Mouse (Mus musculus) gonadal fat pad, adult 2 months (tissue): Measurements from ENCODE around the gene 4932414N04Rik. TPM values are rescaled to one million over a fixed set of nuclear protein-coding genes. Genes with fewer than 3 reads are reported as not detected.
A peak's percentile ranks its signal among the peaks of the same experiment; 100 is the strongest.
"Not testable (repeated sequence)": the region's sequence is repeated elsewhere in the genome, so short reads cannot be mapped to it uniquely, and the experiment has no call there.

Source experiments
- DNase-seq: peaks from one replicate; pipeline ENCODE4 v3.0.0-alpha.2; 2012; ENCODE audit warnings: low read depth
- polyA plus RNA-seq: library from polyadenylated mRNA; depleted of rRNA; stranded (reverse); fragments of >200 nt; gene quantifications from 2 replicates; pipeline ENCODE4 v1.2.3, GENCODE M21; 2012; rRNA removed

The 4932414N04Rik gene
- polyA plus RNA-seq = 0.05 and 0.06 TPM in 2 replicates

- not testable (repeated sequence) for DNase-seq
These were observed at the start of gene 4932414N04Rik for GRCm38 (mm10) chr2:68656186-68656585. TSS of gene 4932414N04Rik (plus strand) at chr2:68656486.

GRCm38 (mm10) chr2:68732216-68732615 lies 75.9 kb downstream of the 4932414N04Rik start:
- DNase-seq = no peak

DNA sequence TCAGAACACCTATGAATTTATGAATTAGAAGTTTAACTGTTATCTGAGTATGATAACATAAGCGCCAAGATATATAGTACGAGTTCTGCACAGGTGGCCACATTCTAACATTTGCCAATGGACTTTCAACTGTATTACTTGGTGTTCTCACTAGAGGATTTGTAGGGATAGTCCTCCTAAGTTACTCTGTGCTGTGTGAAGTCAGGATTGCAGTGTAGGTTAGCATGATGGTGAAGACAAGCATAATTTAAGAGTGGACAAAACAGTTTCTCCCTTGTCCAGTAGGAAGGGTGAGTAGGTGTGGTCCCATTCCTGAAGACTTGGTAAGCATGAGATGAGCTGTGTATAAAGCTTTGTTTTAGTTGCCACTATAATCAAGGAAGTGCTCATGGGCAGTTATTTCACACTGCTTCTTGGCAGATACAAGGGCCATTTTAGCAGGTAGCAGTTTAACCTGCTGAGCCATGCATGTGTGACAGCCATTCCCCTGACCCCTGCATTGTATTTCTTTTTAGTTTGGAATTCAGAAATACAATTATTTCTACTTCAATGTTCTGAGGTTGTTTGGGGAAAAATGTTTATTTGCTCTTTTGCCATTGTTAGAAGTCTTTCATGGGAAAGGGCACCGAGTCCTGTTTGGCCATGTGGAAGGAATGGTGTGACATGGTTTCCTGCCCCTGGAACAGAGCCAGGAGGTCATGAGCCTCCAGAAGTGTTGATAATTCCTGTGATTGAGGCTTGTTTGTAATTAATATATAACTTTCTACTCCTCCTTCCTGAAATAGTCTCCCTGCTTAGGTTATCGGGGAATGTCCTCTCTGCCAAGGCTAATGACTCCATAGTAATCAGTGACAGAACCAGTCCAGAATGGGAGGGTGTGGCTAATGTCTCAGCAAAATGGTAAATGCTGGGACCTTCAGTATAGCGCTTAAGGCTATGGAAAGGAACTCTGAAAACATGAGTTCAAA lies 83.8 kb downstream of the 4932414N04Rik start:
- no peak for DNase-seq

- no peak for DNase-seq
These were observed 88.3 kb downstream of the 4932414N04Rik start for GRCm38 (mm10) chr2:68744599-68744998.

DNA sequence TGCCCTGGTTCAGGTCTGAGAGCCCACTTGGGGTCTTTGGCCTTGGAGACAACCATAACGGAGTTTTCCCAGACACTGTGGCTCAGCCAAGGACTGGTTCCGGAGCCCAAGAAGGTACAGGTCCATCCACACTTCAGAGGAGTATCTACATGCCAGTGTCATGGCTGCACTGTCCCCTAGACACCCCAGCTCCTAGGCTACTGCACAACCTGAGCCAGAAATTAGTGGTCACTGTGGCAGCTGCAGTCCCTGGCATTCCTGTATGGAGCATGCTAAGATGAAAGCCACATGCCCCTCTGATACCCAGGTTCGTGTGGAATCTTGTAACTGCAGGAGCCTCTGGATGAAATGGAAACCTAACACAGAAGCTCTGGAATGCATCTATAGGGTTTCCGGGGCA lies 99.9 kb downstream of the 4932414N04Rik start:
- DNase-seq = no peak

DNA sequence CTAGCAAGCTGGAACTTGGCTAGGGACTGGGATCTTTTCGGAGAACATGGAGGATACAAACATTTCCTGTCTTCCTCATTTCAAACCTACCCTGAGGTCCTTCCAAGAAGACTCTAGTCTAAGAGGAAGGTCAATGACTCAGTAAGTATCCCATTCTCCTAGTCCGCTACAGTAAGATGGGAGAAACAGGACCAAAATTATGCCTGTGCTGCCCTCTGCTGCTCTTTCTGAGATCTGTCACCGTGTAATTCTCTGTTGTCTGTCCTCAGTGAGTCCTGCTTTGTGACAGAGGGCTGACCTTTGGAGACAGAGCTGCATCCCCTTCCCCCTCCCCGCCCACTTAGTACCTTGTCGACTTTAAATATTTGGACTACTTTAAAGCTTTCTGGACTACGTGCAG lies 100.5 kb downstream of the 4932414N04Rik start:
- no peak for DNase-seq

DNA sequence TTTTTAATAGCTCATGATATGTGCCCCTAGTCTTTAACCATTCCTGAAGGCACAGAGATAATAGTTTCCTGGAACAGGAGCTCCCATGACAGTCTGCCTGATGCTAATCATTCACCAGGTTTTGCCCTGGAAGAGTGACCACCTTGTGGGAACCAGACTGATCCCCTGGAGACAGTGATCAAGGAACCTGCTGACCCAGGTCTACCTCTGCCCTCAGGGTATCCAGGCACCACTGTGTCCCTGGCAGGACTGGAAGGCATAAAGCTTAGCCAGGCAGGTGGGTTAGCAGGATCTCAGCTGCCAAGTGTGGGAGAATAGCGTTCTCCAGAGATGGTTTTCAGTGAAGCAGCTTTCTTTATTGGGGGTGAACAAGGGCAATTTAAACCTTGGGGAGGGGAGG lies 109.1 kb downstream of the 4932414N04Rik start:
- no peak for DNase-seq

DNA sequence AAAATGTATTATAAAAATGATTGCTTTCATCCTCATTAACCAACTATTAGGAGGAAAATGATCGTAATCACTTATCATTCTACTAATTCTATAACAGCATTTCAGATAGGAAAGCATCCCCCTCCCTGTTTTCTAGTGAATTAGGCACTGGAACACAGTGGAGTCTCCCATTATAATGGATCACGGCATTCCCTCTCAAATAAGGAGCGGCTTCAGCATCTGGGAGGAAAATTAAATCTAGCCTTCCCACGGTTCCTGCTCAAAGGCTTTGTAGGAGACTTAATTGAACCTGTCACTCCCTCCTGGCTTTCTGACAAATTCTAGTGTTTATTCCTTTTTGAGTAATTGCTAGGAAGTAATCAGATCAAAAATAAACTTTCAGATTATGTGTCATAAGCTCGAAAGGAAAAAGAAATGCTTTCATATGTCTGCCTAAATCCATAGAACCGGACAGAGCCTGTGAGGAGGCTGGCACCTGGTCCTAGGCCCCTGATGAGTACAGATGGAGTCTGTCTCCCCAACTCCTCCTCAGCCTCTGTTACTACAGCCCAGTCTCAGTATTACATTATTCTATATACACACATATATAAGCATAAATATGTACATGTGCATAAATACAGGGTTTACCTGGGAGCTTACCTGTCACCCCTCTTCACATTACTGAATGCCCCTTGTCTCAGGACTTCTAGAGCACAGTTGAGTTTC lies 111.1 kb downstream of the 4932414N04Rik start:
- no peak for DNase-seq

- no peak for DNase-seq
These were observed 126.2 kb downstream of the 4932414N04Rik start for GRCm38 (mm10) chr2:68782268-68783132.

DNA sequence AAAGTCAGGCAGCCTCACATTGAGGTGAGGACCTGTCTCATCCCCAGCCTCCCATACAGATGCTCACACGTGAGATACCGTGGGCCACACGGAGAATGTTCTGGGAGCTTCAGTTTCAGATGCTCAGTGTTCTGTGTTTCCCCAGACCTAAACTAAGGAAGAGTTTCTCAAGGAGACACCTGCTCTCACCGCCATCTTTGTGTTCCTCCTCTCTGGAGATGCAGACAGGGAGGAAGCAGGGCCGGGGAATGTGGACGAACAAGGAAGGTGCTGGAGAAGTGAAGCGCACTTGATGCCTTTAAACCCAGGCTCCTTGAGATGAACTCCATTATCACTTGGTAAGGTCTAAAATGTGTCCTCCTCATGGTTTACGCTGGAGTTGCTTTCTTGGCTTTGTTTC lies 127.4 kb downstream of the 4932414N04Rik start:
- not testable (repeated sequence) for DNase-seq

- peak; percentile 9 for DNase-seq
These were observed 128.6 kb downstream of the 4932414N04Rik start for GRCm38 (mm10) chr2:68784710-68785427.

- no peak for DNase-seq
These were observed 130.9 kb downstream of the 4932414N04Rik start for GRCm38 (mm10) chr2:68787161-68787675.

- no peak for DNase-seq
These were observed 136.0 kb downstream of the 4932414N04Rik start for GRCm38 (mm10) chr2:68792296-68792695.

DNA sequence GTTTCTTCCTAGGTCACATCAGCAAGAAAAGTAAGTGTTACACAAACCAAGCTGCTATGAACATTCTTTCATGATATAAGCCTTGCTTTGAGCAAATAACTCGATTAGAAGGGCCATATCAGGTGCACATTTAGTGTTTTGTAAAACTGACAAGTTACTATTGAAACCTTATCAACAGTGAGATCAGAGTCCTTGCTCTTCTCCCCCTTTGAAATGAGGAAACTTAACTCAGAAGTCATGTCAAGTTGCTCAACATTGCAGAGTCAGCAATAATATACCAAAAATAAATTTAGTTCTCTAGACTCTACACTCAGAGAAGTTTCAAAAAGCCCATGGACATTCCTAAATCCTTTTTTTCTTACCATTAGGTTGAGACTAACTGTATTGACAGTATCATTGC lies 137.2 kb downstream of the 4932414N04Rik start:
- DNase-seq = no peak

DNA sequence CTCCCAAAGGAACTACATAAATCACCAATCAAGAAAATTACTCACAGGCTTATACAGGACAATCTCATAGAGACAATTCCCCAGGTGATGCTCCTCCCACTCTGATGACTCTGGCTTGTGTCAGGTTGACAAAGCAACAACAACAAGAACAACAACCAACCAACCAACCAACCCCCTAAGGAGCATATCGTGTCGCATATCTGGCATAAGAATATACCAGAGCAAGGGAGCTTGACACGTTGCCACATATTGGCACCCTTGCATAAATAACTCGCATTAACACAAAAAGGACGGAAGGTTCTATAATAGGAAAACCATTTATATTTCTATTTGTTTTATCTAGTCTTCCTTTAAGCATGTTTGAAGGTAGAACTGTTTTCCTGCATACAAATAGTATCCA lies 137.9 kb downstream of the 4932414N04Rik start:
- no peak for DNase-seq

- DNase-seq = no peak
These were observed 138.3 kb downstream of the 4932414N04Rik start for GRCm38 (mm10) chr2:68794616-68795015.

DNA sequence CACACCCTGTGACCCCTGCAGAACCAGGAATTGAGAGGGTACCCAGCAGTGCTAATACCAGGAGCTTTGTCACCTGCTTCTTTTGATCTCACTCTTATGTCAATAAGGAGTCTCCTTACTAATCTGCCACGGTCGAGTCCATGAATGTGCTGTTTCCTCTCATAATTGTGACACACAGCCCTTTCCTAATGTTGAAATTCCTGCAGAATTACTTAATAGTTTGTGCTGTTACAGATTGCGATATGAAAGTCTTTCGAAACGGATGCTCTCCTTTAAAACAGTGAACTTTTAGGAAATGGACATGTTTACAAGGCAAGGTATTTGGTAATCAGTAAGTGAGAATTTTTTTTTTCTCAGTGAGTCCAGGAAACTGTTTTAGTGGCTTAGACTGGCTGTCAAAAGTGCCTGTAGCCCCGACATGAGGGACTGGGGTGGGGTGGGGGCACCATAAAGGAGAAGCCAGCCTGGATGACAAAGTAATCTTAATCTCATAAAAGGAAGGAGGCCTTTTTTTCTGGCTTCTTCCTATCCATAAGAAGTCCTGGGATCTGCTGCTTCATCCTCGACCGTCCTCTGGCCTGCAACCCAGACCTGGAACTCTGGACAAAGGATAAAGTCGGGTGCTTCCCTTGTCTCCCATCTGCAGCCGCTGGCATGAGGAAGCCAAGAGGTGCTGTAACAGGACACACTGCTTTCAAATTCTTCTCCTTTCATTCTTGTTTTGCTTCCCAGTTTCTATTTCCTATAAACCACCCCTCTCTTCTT lies 139.9 kb downstream of the 4932414N04Rik start:
- DNase-seq = peak; percentile 17

- DNase-seq = no peak
These were observed 140.8 kb downstream of the 4932414N04Rik start for GRCm38 (mm10) chr2:68797106-68797505.
